Mouse (Mus musculus): ENCODE data around the gene Zfp764. TPM values are rescaled to one million over a fixed set of nuclear protein-coding genes. Genes with fewer than 3 reads are reported as not detected.

Gene Zfp764
- polyA plus RNA-seq, 2 experiments, result 7.8 to 9.1 TPM

DNA sequence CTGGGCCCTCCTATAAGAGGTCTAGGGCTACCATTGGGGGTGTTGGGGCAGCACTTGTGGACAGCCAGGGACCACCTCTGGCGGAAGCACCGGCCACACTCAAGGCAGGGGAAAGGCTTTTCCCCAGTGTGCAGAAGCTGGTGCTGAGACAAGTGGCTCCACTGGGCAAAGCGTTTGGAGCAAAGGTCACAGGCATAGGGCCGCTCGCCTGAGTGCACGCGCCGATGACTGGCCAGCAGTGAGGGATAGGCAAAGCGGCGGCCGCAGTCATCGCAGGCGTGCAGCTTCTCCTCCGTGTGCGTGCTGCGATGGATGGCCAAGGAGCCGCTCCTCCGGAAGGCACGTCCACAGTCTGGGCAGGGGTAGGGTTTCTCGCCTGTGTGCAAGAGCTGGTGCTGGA lies 37.4 kb upstream of the Zfp764 start:
- peaks cover 49% of the 10 kb centered on the region for H3K36me3 ChIP-seq (ENCODE audit: control insufficient read depth, insufficient read depth, low read length)
- TF ChIP-seq POLR2A (IDR thresholded peaks at IDR 0.05; ENCODE audit: borderline replicate concordance, extremely low read depth, insufficient read depth, insufficient read length), result no peak
- H3K4me2 ChIP-seq (replicated peaks; ENCODE audit: low read depth, low read length, severe bottlenecking), result no peak overlapping the region
- ATAC-seq (ENCODE audit: low FRiP score, low read depth), result no peak
- H3K9ac ChIP-seq (ENCODE audit: low read depth, low read length, severe bottlenecking), result no peak overlapping the region
- no peak overlapping the region for H3K4me3 ChIP-seq (replicated peaks; ENCODE audit: low read length)
- DNase-seq (ENCODE audit: low spot score), result no peak
- no peaks in the 10 kb centered on the region for H3K4me1 ChIP-seq (ENCODE audit: control insufficient read depth, insufficient read depth, low read length)
- H3K27ac ChIP-seq (replicated peaks; ENCODE audit: low read depth, low read length), result no peak overlapping the region
- no peaks in the 10 kb centered on the region for H3K27me3 ChIP-seq (ENCODE audit: control insufficient read depth, insufficient read depth, low read length)
- no peaks in the 10 kb centered on the region for H3K9me3 ChIP-seq (ENCODE audit: control insufficient read depth, low read length)
- WGBS, result 93% methylated on average over 20 of the region's 20 CpGs

DNA sequence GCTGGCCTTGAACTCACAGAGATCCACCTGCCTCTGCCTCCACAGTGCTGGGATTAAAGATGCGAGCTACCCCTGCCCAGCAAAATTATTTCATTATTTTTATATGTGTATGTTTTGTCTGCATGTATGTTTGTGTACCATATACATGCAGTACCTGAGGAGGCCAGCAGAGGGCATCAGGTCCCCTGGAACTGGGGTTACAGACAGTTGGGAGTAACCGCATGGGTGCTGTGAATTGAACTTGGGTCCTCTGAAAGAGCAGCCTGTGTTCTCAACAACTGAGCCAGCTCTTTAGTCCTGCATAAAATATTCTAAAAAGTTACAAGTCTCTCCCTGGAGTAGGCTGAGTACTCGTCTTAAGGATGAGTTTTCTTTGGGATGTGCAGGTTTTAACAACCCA lies 31.1 kb upstream of the Zfp764 start:
- ATAC-seq (ENCODE audit: low FRiP score, low read depth) (no peak), DNase-seq (ENCODE audit: low spot score) (no peak)
- Histone ChIP-seq H3K9me3 (ENCODE audit: control insufficient read depth, low read length) (peaks cover 5% of the 10 kb centered on the region; the same call in 1 of the 2 replicates), H3K9ac (ENCODE audit: low read depth, low read length, severe bottlenecking) (no peak overlapping the region), H3K4me1 (ENCODE audit: control insufficient read depth, insufficient read depth, low read length) (no peaks in the 10 kb centered on the region), H3K4me3 (replicated peaks; ENCODE audit: low read length) (no peak overlapping the region), H3K27me3 (ENCODE audit: control insufficient read depth, insufficient read depth, low read length) (no peaks in the 10 kb centered on the region), H3K4me2 (replicated peaks; ENCODE audit: low read depth, low read length, severe bottlenecking) (no peak overlapping the region), H3K27ac (replicated peaks; ENCODE audit: low read depth, low read length) (no peak overlapping the region), H3K36me3 (ENCODE audit: control insufficient read depth, insufficient read depth, low read length) (peaks cover 7% of the 10 kb centered on the region)
- no peak for TF ChIP-seq POLR2A (IDR thresholded peaks at IDR 0.05; ENCODE audit: borderline replicate concordance, extremely low read depth, insufficient read depth, insufficient read length)
- 80% methylated on average over 3 of the region's 3 CpGs for WGBS

DNA sequence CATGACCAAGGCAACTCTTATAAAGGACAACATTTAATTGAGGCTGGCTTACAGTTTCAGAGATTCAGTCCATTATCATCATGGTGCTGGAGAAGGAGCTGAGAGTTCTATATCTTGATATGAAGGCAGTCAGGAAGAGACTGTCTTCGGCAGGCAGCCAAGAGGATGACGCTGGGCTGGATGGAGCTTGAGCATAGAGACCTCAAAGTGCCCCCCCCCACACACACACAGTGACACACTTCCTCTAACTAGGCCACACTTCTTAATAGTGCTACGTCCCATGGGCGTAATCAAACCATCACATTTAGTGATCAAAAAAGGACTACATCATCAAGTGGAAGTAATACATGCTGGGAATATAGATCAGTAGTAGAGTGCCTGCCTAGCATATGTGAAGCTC lies 28.6 kb upstream of the Zfp764 start:
- DNase-seq (ENCODE audit: low spot score), result no peak
- H3K9me3 ChIP-seq (ENCODE audit: control insufficient read depth, low read length), result peaks cover 5% of the 10 kb centered on the region; the same call in 1 of the 2 replicates
- H3K4me1 ChIP-seq (ENCODE audit: control insufficient read depth, insufficient read depth, low read length), result no peaks in the 10 kb centered on the region
- no peaks in the 10 kb centered on the region for H3K36me3 ChIP-seq (ENCODE audit: control insufficient read depth, insufficient read depth, low read length)
- H3K4me3 ChIP-seq (replicated peaks; ENCODE audit: low read length), result no peak overlapping the region
- no peak overlapping the region for H3K4me2 ChIP-seq (replicated peaks; ENCODE audit: low read depth, low read length, severe bottlenecking)
- 90% methylated on average over 4 of the region's 4 CpGs for WGBS
- no peak for ATAC-seq (ENCODE audit: low FRiP score, low read depth)
- TF ChIP-seq POLR2A (IDR thresholded peaks at IDR 0.05; ENCODE audit: borderline replicate concordance, extremely low read depth, insufficient read depth, insufficient read length), result no peak
- no peak overlapping the region for H3K27ac ChIP-seq (replicated peaks; ENCODE audit: low read depth, low read length)
- H3K27me3 ChIP-seq (ENCODE audit: control insufficient read depth, insufficient read depth, low read length), result no peaks in the 10 kb centered on the region
- H3K9ac ChIP-seq (ENCODE audit: low read depth, low read length, severe bottlenecking), result no peak overlapping the region

DNA sequence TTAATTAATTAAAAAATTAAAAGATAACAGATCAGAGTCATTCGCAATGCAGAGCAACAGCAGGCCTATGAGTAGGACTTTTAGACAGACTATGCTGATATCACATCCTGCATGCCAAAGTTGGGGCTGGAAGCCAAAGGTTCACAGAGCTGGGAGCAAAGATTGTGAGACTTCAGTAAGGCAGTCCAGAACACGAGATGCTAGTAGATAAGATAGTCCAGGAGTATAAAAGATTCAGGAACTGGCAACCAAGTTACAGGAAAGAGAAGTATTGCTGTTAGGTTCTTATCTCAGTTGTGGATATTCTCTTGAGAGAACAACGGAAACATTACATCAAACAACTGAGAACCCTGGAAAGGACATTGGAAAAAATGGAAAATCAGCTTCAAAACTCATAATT lies 19.7 kb upstream of the Zfp764 start:
- H3K4me2 ChIP-seq (replicated peaks; ENCODE audit: low read depth, low read length, severe bottlenecking), result no peak overlapping the region
- peaks cover under 1% of the 10 kb centered on the region; the same call in 1 of the 2 replicates for H3K4me1 ChIP-seq (ENCODE audit: control insufficient read depth, insufficient read depth, low read length)
- H3K9me3 ChIP-seq (ENCODE audit: control insufficient read depth, low read length), result no peaks in the 10 kb centered on the region
- TF ChIP-seq POLR2A (IDR thresholded peaks at IDR 0.05; ENCODE audit: borderline replicate concordance, extremely low read depth, insufficient read depth, insufficient read length), result no peak
- ATAC-seq (ENCODE audit: low FRiP score, low read depth) (no peak), DNase-seq (ENCODE audit: low spot score) (no peak)
- no peak overlapping the region for H3K27ac ChIP-seq (replicated peaks; ENCODE audit: low read depth, low read length)
- 69% methylated on average over 3 of the region's 3 CpGs for WGBS
- no peaks in the 10 kb centered on the region for H3K27me3 ChIP-seq (ENCODE audit: control insufficient read depth, insufficient read depth, low read length)
- H3K9ac ChIP-seq (ENCODE audit: low read depth, low read length, severe bottlenecking), result no peak overlapping the region
- no peak overlapping the region for H3K4me3 ChIP-seq (replicated peaks; ENCODE audit: low read length)
- H3K36me3 ChIP-seq (ENCODE audit: control insufficient read depth, insufficient read depth, low read length), result no peaks in the 10 kb centered on the region

DNA sequence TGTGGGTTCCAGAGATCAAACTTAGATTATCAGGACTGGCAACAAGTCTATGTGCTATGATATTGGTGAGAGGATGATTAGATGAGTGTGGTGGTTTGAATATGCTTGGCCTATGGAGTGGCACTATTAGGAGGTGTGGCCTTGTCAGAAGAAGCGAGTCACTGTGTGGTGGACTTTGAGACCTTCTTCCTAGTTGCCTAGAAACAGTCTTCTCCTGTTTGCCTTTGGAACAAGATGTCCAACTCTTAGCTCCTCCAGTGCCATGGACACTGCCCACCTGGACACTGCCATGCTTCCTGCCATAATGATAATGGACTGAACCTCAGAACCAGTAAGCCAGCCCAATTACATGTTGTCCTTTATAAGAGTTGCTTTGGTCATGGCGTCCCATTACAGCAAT lies 19.3 kb upstream of the Zfp764 start:
- peaks cover 5% of the 10 kb centered on the region; the same call in 1 of the 2 replicates for H3K4me1 ChIP-seq (ENCODE audit: control insufficient read depth, insufficient read depth, low read length)
- no peak overlapping the region for H3K27ac ChIP-seq (replicated peaks; ENCODE audit: low read depth, low read length)
- no peaks in the 10 kb centered on the region for H3K9me3 ChIP-seq (ENCODE audit: control insufficient read depth, low read length)
- WGBS, result 93% methylated on average over 2 of the region's 2 CpGs
- TF ChIP-seq POLR2A (IDR thresholded peaks at IDR 0.05; ENCODE audit: borderline replicate concordance, extremely low read depth, insufficient read depth, insufficient read length), result no peak
- no peak overlapping the region for H3K9ac ChIP-seq (ENCODE audit: low read depth, low read length, severe bottlenecking)
- H3K4me3 ChIP-seq (replicated peaks; ENCODE audit: low read length), result no peak overlapping the region
- no peak for ATAC-seq (ENCODE audit: low FRiP score, low read depth)
- H3K36me3 ChIP-seq (ENCODE audit: control insufficient read depth, insufficient read depth, low read length), result no peaks in the 10 kb centered on the region
- no peaks in the 10 kb centered on the region for H3K27me3 ChIP-seq (ENCODE audit: control insufficient read depth, insufficient read depth, low read length)
- H3K4me2 ChIP-seq (replicated peaks; ENCODE audit: low read depth, low read length, severe bottlenecking), result no peak overlapping the region
- DNase-seq (ENCODE audit: low spot score), result no peak

DNA sequence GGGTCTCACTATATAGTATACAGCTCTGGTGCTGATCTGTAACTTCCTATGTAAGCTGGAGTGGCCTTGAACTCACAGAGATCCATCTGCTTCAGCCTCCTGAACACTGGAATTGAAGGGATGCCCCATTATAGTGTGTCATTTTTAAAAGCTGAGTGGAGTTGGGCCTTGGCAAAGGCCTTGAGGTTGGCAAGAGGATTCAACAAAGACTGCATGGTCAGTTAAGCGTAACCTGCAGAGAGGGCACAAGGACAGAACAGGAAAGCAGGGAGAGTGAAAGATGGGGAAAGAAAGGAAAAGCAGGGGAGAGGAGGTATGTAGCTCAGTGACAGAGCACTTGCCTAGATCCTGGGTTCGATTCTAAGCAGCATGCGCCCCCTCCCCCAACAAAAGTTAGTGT lies 18.7 kb upstream of the Zfp764 start:
- H3K4me2 ChIP-seq (replicated peaks; ENCODE audit: low read depth, low read length, severe bottlenecking), result no peak overlapping the region
- H3K27ac ChIP-seq (replicated peaks; ENCODE audit: low read depth, low read length), result no peak overlapping the region
- TF ChIP-seq POLR2A (IDR thresholded peaks at IDR 0.05; ENCODE audit: borderline replicate concordance, extremely low read depth, insufficient read depth, insufficient read length), result no peak
- WGBS, result 87% methylated on average over 3 of the region's 3 CpGs
- no peaks in the 10 kb centered on the region for H3K27me3 ChIP-seq (ENCODE audit: control insufficient read depth, insufficient read depth, low read length)
- H3K9me3 ChIP-seq (ENCODE audit: control insufficient read depth, low read length), result no peaks in the 10 kb centered on the region
- H3K9ac ChIP-seq (ENCODE audit: low read depth, low read length, severe bottlenecking), result no peak overlapping the region
- ATAC-seq (ENCODE audit: low FRiP score, low read depth) (no peak), DNase-seq (ENCODE audit: low spot score) (no peak)
- H3K4me3 ChIP-seq (replicated peaks; ENCODE audit: low read length), result no peak overlapping the region
- H3K4me1 ChIP-seq (ENCODE audit: control insufficient read depth, insufficient read depth, low read length), result peaks cover 5% of the 10 kb centered on the region; the same call in 1 of the 2 replicates
- no peaks in the 10 kb centered on the region for H3K36me3 ChIP-seq (ENCODE audit: control insufficient read depth, insufficient read depth, low read length)

Data from limb, embryonic 14.5 days (tissue).